Mouse (Mus musculus): ENCODE measurements around the gene Mfap2.

The Mfap2 gene

DNA sequence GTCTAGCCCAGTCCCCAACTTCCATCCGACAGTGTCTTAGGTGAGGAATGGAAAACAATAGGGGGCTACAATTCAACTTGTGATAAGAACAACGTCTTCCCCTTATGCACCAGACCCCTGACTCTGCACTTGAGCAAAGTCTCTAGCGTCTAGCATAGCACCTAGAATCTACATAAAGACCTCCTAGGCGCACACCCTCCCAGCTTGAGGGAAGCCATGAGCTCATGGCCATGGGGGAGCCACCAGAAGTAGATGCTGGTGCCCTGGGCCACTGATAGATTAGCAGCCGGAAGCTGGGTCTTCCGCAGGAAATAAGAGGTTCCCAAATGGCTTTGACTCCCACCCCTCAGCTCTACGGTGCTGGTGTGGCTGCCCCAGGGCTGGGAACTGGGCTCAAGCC is 22.7 kb upstream of the Mfap2 start:
- no peak for DNase-seq (ENCODE audit: low read depth in 1 of 2, low spot score in 2 of 2)

DNA sequence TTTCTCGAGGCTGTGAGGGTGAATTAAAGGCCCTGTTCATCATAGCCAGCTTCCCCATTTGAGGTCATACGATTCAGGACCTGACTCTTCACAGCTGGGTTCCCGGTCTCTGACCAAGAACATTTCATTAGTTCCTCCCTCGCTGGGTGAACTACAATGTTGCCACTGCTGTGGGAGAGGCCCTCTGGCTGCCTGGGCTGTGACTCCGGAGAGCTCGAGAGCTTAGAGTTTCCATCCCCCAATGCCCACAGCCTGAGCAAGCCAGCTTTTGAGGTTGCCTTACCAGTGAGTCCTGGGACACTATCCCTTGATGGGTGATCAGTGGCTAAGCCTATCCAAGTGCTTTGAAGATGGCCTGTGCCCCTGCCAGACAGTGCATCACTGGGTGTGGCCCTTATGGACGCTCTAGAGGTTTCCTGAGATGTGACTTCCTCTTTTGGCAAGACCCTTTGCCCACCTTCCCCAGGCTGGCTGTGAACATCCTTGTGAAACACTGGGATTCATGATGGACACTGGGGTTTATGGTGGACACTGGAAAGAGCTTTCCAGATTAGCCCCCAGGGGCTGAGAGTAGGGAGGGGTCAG is 21.4 kb upstream of the Mfap2 start:
- DNase-seq (ENCODE audit: low read depth in 1 of 2, low spot score in 2 of 2), result peak; percentile 68 to 79

DNA sequence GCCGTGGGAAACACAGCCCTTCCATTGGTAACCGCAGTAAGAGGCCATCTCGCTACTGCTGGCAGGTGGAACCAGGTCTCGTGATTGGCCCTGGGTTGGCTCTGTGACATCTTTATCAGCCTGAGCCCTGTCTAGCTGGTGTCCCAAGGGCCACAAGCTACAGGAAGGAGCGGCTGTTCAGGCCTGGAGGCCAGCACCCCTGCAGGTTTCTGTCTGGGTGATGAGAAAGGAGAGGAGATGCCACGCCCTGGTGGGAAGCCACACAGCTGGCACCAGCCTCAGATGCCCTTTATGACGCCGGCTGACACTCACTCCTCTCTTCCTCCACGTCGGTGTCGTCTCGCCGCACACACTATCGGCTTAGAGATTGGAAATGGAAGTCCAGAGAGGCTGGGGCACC is 20.8 kb upstream of the Mfap2 start:
- DNase-seq (ENCODE audit: low read depth in 1 of 2, low spot score in 2 of 2), result peak in 1 of 2 experiments; percentile 15

DNA sequence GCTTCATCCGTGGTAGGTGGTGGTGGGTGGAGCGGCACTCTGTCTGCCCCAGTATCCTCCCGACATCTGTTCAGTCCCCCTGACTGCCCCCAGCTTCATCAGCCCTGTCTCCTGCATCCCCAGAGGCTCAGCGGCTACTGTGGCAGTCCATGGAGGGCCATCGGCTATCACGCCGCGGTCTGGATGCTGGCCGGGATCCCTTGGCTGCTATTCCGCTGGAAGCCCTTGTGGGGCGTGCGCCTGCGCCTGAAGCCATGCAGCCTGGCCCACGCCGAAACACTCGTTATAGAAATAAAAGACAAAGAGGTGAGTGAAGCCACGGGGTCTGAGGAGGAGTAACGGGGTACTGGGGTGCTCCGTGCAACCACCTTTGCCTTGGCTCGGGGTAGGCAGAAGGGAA is 18.0 kb upstream of the Mfap2 start:
- DNase-seq (ENCODE audit: low read depth in 1 of 2, low spot score in 2 of 2), result no peak

DNA sequence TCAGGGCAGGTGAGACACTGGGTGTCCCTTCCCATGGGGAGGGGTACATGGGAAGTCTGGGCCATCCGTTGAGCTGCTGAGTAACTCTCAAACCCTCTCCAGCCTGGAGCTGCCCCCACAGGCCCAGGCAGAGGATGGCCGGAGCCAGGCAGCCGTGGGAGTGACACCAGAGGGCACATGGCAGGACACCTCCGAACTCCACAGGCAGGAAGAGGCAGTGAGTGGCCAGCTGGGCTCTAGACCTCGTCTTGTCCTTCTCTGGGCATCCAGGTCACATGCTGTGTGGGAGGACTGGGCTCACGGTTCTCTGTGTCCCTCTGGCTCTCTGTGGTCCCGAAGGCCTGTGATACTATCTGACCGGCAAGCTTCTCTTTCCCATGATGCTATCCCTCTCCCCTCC is 16.4 kb upstream of the Mfap2 start:
- no peak for DNase-seq (ENCODE audit: low read depth in 1 of 2, low spot score in 2 of 2)

DNA sequence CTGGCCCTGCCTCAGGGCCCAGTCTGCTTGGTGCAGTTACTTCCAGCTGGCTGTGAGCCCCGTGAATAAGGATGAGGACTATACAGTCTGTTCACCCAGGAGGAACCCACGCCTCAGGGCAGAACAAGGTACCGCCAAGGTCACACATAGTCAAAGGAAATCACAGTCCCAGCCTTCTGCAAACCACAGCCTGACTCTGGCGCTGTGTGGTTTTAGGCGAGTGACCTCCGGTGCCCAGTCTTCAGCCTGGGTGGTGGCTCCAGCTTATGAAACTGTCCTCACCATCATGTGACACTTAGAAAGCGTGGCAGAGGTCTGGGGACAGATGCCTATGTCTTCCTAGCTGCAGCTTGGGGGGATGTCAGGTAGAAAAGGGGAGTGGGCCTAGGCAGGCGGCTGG is 14.4 kb upstream of the Mfap2 start:
- DNase-seq (ENCODE audit: low read depth in 1 of 2, low spot score in 2 of 2), result no peak

DNA sequence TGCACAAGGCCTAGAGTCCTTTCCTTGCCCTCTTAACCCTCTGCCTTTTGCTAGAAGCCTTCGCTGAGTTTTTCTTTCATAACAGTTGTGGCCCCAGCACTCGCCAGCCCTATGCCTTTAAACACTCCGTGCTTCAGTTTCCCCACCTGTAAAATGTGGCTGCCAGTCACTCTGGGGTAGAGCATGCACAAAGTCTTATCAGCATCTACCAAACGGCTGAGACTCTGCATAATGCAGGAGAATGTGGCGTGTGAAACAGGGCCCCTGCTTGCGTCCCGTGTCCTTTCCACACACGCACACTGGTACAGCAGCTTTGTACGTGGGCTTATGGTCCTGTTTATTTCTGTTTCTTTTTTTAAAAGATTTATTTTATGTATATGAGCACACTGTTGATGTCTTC is 13.4 kb upstream of the Mfap2 start:
- no peak for DNase-seq (ENCODE audit: low read depth in 1 of 2, low spot score in 2 of 2)

DNA sequence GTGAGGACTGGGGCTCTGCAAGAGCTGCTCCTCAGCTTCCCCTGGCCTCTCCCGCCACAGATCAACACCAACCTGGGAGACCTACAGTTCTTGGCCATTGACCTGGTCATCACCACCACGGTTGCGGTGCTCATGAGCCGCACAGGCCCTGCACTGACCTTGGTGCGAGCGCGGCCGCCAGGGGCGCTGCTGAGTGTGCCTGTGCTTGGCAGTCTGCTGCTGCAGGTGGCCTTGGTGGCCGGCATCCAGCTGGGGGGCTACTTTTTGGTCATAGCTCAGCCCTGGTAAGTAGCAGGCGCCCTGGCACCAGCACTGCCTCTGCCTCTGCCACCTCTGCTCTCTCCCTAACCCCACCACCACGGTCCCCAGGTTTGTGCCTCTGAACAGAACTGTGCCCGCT is 4.2 kb upstream of the Mfap2 start:
- DNase-seq (ENCODE audit: low read depth in 1 of 2, low spot score in 2 of 2), result no peak

DNA sequence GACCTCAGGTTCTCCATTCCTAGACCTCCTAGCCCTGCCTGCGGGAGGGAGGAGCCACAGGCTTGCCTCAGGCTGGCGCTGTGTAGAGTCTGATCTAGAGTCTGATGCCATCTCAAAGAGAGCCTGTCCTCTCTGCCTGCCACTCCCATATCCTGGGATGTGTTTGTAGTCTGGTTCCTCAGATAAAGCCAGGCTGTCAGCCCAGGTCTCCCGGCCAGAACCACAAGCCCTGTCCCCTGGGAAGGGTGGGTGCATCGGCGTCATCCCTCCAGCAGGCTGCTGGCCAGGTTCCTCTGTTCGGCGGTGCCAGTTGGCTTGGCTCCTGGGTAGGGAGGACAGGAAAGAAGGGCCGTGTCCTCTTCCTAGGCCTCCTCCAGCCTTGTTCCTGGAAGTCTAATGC is 2.2 kb upstream of the Mfap2 start:
- no peak for DNase-seq (ENCODE audit: low read depth in 1 of 2, low spot score in 2 of 2)

DNA sequence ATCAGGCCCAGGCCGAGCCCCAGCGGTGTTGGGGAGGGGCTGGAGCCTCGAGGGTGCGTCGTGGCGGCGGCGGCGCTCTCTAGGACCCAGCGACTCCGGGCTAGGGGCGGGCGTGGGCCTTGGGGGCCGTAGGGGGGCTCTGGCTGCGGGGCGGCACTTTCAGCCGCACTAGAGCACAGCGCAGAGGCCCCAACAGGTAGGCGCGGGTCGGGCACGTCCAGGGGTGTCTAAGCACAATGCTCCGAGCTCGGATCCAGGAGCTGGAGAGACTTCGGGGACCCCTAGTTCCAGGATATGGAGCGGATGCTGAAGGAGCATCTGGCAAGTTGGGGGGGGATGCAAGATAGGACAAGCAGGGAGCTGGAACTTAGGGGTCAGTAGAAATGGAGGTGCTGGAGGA is 308 bp downstream of the Mfap2 start:
- no peak for DNase-seq (ENCODE audit: low read depth in 1 of 2, low spot score in 2 of 2)

DNA sequence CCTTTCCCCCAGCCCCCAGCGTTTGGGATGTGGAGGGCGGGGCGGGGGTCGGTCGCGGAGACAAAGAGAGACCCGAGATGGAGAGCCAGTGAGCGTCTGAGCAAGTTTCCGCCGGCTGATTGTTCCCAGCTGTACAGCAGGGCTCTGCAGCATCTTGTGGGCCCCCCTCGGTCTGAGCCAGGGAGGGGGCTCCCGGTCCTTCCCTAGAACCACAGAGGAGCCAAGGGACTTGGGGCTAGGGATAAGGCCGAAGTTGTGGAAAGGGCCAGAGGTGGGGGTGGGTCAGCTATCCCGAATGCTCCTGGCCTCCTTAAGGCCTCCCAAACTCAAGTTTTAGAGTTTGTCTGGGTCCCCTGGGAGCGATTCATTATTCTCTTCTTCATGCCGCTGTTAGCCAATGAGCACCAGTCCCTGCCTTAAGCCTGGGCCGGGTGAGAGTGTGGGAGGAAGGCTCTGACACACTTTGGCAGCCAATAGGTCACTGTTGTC is 767 bp downstream of the Mfap2 start:
- DNase-seq (ENCODE audit: low read depth in 1 of 2, low spot score in 2 of 2), result no peak

DNA sequence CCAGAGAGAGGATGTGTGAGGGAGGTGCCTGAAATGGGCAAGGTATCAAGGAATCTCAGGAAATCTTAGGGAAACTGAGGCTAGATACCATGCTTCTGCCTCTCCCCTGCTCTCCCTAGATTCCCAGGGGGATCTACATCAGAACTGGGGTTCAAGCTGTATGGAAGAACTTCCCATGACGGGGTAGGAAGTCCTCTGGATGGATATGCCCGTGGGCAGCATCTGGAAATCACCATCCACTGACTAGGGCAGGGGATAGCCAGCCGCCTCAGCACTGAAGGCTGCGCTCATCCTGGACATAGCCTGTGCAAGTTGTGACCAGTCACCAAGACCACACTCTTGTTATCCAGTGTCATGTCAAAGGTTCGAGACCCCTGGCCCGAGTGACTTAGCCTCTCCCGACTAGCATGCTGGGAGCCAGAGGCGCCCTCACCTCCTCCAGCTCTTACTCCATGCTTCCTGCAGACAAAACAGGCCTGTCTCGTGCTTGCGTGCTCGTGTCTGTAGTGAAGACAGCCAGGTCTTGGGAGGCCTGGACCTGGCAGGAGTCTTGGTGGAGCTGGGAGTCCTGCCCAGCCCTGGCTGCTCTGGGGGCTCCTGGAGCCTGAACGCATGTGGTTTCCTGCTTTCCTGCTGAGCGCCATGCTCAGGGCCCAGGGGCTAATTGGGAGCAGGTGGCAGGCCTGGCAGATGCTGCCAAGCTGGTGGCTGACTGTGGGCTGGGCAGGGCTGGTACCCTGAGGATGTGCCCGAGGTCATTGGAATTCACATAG is 1.5 kb downstream of the Mfap2 start:
- DNase-seq (ENCODE audit: low read depth in 1 of 2, low spot score in 2 of 2), result no peak

DNA sequence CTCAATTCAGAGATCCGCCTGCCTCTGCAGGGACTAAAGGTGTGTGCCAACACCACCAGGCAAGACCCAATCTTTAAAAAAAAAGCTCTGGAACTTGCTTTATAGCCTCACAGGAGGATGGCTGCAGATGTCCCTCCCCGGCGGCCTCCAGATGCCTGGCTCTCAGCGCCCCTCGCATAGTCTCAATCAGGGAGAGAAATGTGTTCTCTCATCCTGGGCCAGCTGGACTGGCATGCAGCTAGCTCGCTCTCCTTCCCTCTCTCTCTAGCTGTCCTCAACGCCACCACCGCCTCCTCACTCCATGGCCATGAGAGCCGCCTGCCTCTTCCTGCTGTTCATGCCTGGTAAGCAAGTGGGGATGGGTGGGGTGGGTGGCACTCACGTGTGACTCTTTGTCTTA is 2.3 kb downstream of the Mfap2 start:
- DNase-seq (ENCODE audit: low read depth in 1 of 2, low spot score in 2 of 2), result no peak

DNA sequence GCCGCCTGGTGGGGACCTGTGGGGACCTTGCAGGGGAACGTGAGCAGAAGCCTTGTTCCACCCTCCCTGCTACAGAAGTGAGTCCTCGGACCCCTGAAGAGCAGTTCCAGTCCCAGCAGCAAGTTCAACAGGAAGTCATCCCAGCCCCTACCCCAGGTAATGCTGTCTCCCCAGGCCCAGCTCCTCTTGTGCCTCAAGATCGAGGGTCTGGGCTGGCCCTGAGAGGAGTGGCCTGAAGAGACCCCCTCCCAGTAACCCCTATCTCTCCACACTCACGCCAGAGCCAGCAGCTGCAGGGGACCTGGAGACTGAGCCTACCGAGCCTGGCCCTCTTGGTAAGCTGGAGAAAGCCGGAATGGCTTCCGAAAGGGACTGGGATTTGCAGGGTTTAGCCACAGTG is 3.9 kb downstream of the Mfap2 start:
- DNase-seq (ENCODE audit: low read depth in 1 of 2, low spot score in 2 of 2), result no peak

DNA sequence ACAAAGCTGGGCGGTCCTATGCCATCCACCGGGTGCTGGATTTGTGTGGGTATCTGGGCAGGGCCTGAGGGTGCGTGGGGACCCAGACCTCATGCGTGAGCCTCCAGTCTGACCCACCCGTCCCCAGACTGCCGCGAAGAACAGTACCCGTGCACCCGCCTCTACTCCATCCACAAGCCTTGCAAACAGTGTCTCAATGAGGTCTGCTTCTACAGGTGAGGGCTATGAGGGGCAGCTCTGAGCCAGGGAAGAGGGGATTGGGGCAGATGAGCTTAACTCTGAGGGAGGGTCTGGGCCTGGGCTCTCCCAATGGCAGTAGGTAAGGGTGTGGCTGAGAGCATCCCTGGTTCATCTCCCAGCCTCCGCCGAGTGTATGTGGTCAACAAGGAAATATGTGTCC is 4.6 kb downstream of the Mfap2 start:
- no peak for DNase-seq (ENCODE audit: low read depth in 1 of 2, low spot score in 2 of 2)

DNA sequence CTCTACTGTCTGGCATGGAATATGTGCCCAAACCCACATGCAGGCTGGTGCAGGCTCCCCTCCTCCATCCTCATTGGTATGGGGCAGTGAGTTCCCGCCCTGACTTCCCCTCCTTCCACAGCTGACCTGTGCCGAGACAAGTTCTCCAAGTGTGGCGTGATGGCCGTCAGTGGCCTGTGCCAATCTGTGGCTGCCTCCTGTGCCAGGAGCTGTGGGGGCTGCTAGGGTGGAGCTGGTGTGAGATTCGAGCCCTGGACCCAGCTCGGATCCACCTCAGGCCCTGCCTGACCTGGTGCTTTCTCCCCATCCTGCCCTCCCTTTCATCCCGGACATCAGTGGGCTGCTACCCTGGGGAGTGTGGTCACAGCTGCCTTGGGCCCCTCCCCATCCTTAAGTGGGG is 5.1 kb downstream of the Mfap2 start:
- DNase-seq (ENCODE audit: low read depth in 1 of 2, low spot score in 2 of 2), result no peak

DNA sequence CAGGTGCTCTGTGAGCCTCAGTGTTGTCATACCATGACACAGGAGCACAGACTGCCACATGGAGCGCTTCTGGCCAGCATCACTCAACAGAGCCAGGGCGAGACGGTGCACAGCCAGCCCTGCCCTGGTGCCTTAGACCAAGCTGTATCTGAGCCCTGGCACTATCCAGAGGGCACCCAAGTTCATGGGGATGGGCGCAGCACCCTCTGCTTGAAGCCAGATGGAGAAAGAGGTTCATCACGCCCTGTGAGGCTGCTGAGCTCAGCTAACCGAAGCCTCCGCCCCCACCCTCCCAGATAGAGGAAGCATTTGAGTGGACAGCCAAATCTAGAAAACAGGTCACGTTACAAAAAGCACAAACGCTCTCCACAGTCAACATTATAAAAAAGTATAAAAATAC is 6.1 kb downstream of the Mfap2 start:
- DNase-seq (ENCODE audit: low read depth in 1 of 2, low spot score in 2 of 2), result no peak

DNA sequence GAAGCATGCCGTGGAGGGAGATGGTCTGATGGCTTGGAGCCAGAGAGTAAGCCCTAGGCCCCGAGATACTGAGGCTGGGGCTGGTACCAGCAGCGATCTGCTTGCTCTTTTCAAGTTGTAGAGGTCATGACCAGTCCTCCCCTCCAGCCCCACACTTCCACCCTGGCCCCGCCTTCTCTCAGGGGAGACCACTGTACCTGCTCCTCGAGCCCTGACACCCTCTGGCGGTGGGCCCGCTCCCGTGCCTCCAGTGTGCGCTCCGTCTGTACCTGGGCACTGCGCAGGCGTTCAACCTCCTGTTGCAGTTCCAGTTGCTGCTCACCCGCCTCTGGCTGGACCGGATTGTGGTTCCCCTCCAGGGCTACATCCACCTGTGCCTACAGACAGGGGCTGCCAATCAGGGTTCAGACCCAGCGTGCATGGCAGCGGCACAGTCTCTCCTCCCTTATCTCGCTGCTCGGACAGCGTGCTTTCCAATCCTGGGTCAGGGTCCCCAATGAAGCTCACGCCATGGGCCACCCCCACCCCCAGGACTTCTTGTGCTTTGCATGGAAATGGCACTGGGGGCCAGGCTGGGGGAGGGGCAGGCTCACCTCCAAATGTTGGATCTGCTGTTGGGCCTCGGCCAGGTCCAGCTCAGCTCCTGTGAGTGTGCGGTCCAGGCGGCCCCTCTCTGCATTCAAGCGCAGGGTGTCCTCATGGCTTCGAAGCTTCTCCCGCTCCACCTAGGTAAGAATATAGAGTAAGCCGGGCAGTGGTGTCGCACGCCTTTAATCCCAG is 7.6 kb downstream of the Mfap2 start:
- DNase-seq (ENCODE audit: low read depth in 1 of 2, low spot score in 2 of 2), result no peak

DNA sequence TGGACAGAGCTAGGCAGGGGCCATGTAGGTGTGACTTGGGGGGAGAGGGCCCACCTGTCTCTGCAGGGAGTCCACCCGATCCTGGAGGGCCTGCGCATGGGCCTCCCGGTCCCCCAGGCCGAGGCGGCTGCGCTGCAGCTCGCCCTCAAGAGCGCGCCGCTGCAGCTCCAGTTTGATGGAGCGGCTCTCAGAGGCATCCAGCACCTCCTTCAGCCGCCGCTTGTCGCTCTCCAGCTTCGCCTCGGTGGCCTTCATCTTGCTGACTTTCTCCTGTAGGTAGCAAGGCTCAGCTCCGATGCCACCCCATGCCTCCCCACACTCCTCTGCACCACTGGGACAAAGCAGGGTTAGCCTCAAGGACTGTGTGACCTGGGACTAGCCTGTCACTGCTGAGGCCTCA is 10.0 kb downstream of the Mfap2 start:
- DNase-seq (ENCODE audit: low read depth in 1 of 2, low spot score in 2 of 2), result no peak

DNA sequence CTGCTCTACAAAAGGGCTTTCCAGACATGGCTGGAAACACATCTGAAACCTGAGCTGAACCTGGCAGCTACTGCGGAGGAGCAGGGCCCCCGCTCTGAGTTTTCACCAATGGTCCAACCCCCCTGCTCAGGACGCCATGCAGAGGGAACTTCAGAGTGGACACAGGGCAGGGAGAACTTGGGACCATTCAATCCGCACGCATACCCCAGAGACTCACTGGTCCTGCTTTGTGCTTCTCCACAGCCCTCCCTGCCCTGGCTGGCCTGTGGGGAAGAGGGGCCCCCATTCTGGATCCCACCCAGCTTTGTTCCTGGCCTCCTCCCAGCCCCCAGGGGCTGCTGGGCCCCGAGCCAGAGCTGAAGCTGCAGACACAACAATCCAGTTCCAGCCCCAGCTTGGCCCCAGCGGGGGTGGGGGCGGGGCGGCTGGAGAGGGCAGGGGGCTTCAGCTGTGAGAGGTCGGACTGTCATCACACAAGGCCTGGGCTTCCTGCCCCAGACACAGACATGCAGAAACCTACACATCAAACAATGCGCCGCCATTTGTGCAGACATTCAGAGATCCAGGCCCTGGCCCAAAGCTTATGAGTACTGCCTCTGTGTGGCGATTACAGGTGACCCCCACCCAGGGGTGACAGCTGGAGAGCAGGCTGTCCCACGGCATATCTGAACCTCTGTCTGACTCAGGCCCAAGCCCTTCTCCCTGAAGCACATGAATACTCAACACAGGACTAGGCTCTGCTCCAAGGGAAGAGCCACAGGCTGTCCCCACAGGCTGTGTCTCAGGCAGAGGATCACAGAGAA is 10.8 kb downstream of the Mfap2 start:
- DNase-seq (ENCODE audit: low read depth in 1 of 2, low spot score in 2 of 2), result no peak

DNA sequence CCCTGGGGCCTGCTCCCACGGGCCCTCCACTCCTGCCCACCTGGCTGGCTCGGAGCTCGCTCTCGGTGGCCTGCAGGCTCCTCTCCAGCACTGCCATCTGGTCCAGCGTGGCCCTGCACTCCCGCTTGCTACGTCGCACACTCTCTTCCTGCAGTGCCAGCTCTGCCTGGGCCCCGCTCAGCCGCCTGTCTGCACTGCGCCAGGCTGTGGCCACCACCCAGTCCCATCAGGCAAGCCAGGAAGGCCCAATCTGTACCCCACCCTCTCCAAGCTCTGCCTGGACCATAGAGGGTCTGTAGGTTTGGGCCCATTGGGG is 11.4 kb downstream of the Mfap2 start:
- no peak for DNase-seq (ENCODE audit: low read depth in 1 of 2, low spot score in 2 of 2)

DNA sequence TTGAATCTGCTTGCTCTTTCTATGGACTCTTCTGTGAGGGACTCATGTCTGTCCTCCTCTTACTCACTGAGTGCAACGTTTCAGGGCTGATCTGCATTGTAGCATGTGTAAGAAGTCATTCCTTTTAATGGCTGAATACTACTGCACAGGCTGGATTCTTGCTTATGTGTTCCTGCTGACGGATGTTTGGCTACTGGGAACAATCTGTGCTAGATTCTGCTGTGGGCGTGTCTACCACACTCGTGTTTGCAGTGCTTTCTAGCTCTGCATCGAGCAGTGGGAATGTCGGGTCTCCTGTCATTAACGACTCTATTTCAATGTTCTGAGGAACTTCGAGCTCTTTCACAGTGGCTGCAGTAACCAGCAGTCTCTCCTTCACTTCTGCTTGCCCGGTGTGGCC is 13.8 kb downstream of the Mfap2 start:
- no peak for DNase-seq (ENCODE audit: low read depth in 1 of 2, low spot score in 2 of 2)

All from monocyte, adult 2 months (primary cell).